Mouse (Mus musculus) midbrain, postnatal 0 days (tissue): ENCODE results near the gene Fsd1. TPM values are rescaled to one million over a fixed set of nuclear protein-coding genes. Genes with fewer than 3 reads are reported as not detected.

Source experiments
- ATAC-seq: fragments of 200-750 bp; cut with Nextera tagmentation; 2 replicates; pipeline ENCODE4 v1.8.0; 2017; ENCODE audit warnings: moderate number of reproducible peaks, mild to moderate bottlenecking, moderate TSS enrichment, moderate library complexity; ENCODE audit not compliant: low FRiP score
- DNase-seq: peaks from one replicate; pipeline ENCODE4 v3.0.0-alpha.2; 2015; ENCODE audit warnings: low spot score
- H3K27ac ChIP-seq: fragments of 300-500 bp; sonication (generic); 2 replicates; pipeline ENCODE4 v1.5.1; 2014; ENCODE audit warnings: low read depth, mild to moderate bottlenecking, low read length, mixed read lengths
- H3K27me3 ChIP-seq: fragments of 300-500 bp; sonication (generic); 2 replicates; pipeline ENCODE4 v1.6.1; 2014; ENCODE audit warnings: low read length, control low read depth, mixed read lengths; ENCODE audit not compliant: insufficient read depth
- H3K36me3 ChIP-seq: fragments of 300-500 bp; sonication (generic); 2 replicates; pipeline ENCODE4 v1.6.1; 2014; ENCODE audit warnings: low read length, control low read depth, mixed read lengths; ENCODE audit not compliant: insufficient read depth
- H3K4me1 ChIP-seq: fragments of 300-500 bp; sonication (generic); 2 replicates; pipeline ENCODE4 v1.6.1; 2014; ENCODE audit warnings: mild to moderate bottlenecking, control low read depth, antibody characterized with exemption, low read length, mixed read lengths; ENCODE audit not compliant: insufficient read depth
- H3K4me2 ChIP-seq: fragments of 300-500 bp; sonication (generic); 2 replicates; pipeline ENCODE4 v1.6.1; 2014; ENCODE audit warnings: low read depth, mild to moderate bottlenecking, low read length, mixed read lengths; ENCODE audit not compliant: poor library complexity, severe bottlenecking
- H3K4me3 ChIP-seq: fragments of 300-500 bp; sonication (generic); 2 replicates; pipeline ENCODE4 v1.5.1; 2014; ENCODE audit warnings: low read depth, mild to moderate bottlenecking, low read length, moderate library complexity
- H3K9ac ChIP-seq: fragments of 300-500 bp; sonication (generic); replicated peaks from 2 replicates; pipeline ENCODE4 v1.6.1; 2014; ENCODE audit warnings: mild to moderate bottlenecking, low read length, moderate library complexity, mixed read lengths; ENCODE audit not compliant: poor library complexity, severe bottlenecking
- H3K9me3 ChIP-seq: fragments of 300-500 bp; sonication (generic); 2 replicates; pipeline ENCODE4 v1.6.1; 2016; ENCODE audit warnings: low read length, control low read depth
- CTCF ChIP-seq: IDR thresholded peaks from 2 replicates; pipeline ENCODE4 v1.5.1; 2016; ENCODE audit warnings: antibody characterized with exemption, mild to moderate bottlenecking
- WGBS: fragments of 180-500 bp; shearing (Covaris S2); extraction: QIAGEN DNeasy Blood & Tissue Kit; methylation state at CpG from one replicate; pipeline ENCODE4 v1.1.7; 2014; 5-methylcytosine and 5-hydroxymethylcytosine counted together
- polyA plus RNA-seq: library from polyadenylated mRNA; unstranded; fragments of >200 nt; fragmentation: Nextera tagmentation; extraction: Ambion mirVana; gene quantifications from 2 replicates; pipeline ENCODE4 v1.2.1, GENCODE M21; 2015
- total RNA-seq: library from RNA; depleted of rRNA; stranded (reverse); fragments of >200 nt; gene quantifications from 2 replicates; pipeline ENCODE4 v1.2.3, GENCODE M21; 2014

Fsd1 gene
- total and polyA plus RNA-seq, 2 experiments from 2014 or later: 122 to 188 TPM

GRCm38 (mm10) chr17:56030919-56031318, 44.6 kb downstream of the Fsd1 start:
- Histone ChIP-seq H3K4me2 (no peak overlapping the region), H3K9ac (no peak overlapping the region), H3K27ac (no peak overlapping the region), H3K9me3 (no peaks in the 10 kb centered on the region), H3K36me3 (peaks cover 22% of the 10 kb centered on the region), H3K27me3 (no peaks in the 10 kb centered on the region), H3K4me1 (peaks cover 2% of the 10 kb centered on the region; the same call in 1 of the 2 replicates), H3K4me3 (no peak overlapping the region)
- ATAC-seq (no peak), DNase-seq (no peak)
- WGBS: 62% methylated on average over 5 of the region's 5 CpGs
- TF ChIP-seq CTCF: peak; percentile 23; the same call in 1 of the 2 replicates

GRCm38 (mm10) chr17:56031431-56031830, 45.1 kb downstream of the Fsd1 start:
- H3K36me3 ChIP-seq: peaks cover 21% of the 10 kb centered on the region
- WGBS: 94% methylated on average over 7 of the region's 7 CpGs
- no peak overlapping the region for H3K4me2 ChIP-seq
- no peak for TF ChIP-seq CTCF
- no peaks in the 10 kb centered on the region for H3K9me3 ChIP-seq
- H3K9ac ChIP-seq: no peak overlapping the region
- ATAC-seq (no peak), DNase-seq (no peak)
- no peak overlapping the region for H3K27ac ChIP-seq
- no peak overlapping the region for H3K4me3 ChIP-seq
- H3K4me1 ChIP-seq: peaks cover 2% of the 10 kb centered on the region; the same call in 1 of the 2 replicates
- H3K27me3 ChIP-seq: no peaks in the 10 kb centered on the region

GRCm38 (mm10) chr17:56032127-56032733, 45.9 kb downstream of the Fsd1 start:
- DNase-seq: no peak
- H3K27ac ChIP-seq: no peak overlapping the region
- H3K36me3 ChIP-seq: peaks cover 21% of the 10 kb centered on the region
- no peak overlapping the region for H3K4me3 ChIP-seq
- ATAC-seq: no peak
- peaks cover 2% of the 10 kb centered on the region; the same call in 1 of the 2 replicates for H3K4me1 ChIP-seq
- H3K9me3 ChIP-seq: no peaks in the 10 kb centered on the region
- TF ChIP-seq CTCF: no peak
- 73% methylated on average over 6 of the region's 6 CpGs for WGBS
- no peaks in the 10 kb centered on the region for H3K27me3 ChIP-seq
- no peak overlapping the region for H3K9ac ChIP-seq
- H3K4me2 ChIP-seq: no peak overlapping the region

- Histone ChIP-seq H3K4me2 (no peak overlapping the region), H3K4me3 (no peak overlapping the region), H3K9me3 (no peaks in the 10 kb centered on the region), H3K9ac (peak overlapping the region; percentile 33; the same call in 1 of the 2 replicates), H3K27ac (no peak overlapping the region), H3K36me3 (peaks cover 21% of the 10 kb centered on the region), H3K4me1 (peaks cover 2% of the 10 kb centered on the region; the same call in 1 of the 2 replicates), H3K27me3 (no peaks in the 10 kb centered on the region)
- DNase-seq (no peak), ATAC-seq (no peak)
- no peak for TF ChIP-seq CTCF
- 76% methylated on average over 7 of the region's 7 CpGs for WGBS
Measured at GRCm38 (mm10) chr17:56032831-56033230, 46.5 kb downstream of the Fsd1 start.

- 90% methylated on average over 7 of the region's 7 CpGs for WGBS
- no peak for DNase-seq
- Histone ChIP-seq H3K4me1 (peaks cover 2% of the 10 kb centered on the region; the same call in 1 of the 2 replicates), H3K9ac (no peak overlapping the region), H3K27ac (no peak overlapping the region), H3K27me3 (no peaks in the 10 kb centered on the region), H3K9me3 (no peaks in the 10 kb centered on the region), H3K4me3 (no peak overlapping the region), H3K36me3 (peaks cover 17% of the 10 kb centered on the region), H3K4me2 (no peak overlapping the region)
- ATAC-seq: no peak
- no peak for TF ChIP-seq CTCF
Measured at GRCm38 (mm10) chr17:56034040-56034725, 47.9 kb downstream of the Fsd1 start.

- no peak for TF ChIP-seq CTCF
Measured at GRCm38 (mm10) chr17:56034726-56035100, 48.4 kb downstream of the Fsd1 start.

More at GRCm38 (mm10) chr17:56034726-56035100, 48.4 kb downstream of the Fsd1 start:
- DNase-seq (no peak), ATAC-seq (no peak)
- peaks cover 2% of the 10 kb centered on the region; the same call in 1 of the 2 replicates for H3K4me1 ChIP-seq
- no peak overlapping the region for H3K9ac ChIP-seq
- no peaks in the 10 kb centered on the region for H3K9me3 ChIP-seq
- H3K4me3 ChIP-seq: no peak overlapping the region
- no peaks in the 10 kb centered on the region for H3K27me3 ChIP-seq
- 94% methylated on average over 6 of the region's 6 CpGs for WGBS
- 0 out of 2 replicates have a peak overlapping the region, but pooled peaks have one; percentile 18 for H3K4me2 ChIP-seq
- H3K36me3 ChIP-seq: peaks cover 17% of the 10 kb centered on the region; the same call in 1 of the 2 replicates
- H3K27ac ChIP-seq: no peak overlapping the region
